8 mouse cellular contexts compared by ENCODE assay signal in genomic region chrX:152307942-152308341, GRCm38 (mm10). TPM values are rescaled to one million over a fixed set of nuclear protein-coding genes. Genes with fewer than 3 reads are reported as not detected.
DNase-seq lines count a peak whose midpoint lies in the region; ATAC-seq and TF ChIP-seq lines count a peak whose summit lies in the region.

No protein-coding gene starts in this region.

- no peak overlapping the region for H3K4me3 ChIP-seq in midbrain, embryonic 16.5 days (ENCODE audit: low read depth, low read length)
- H3K4me3 ChIP-seq in midbrain, embryonic 10.5 days: no peak overlapping the region
- no peak overlapping the region for H3K4me3 ChIP-seq in stomach, postnatal 0 days (ENCODE audit: low read depth, low read length)

- H3K4me1 ChIP-seq in midbrain, embryonic 16.5 days (ENCODE audit: control insufficient read depth, insufficient read depth, low read length): no peaks in the 10 kb centered on the region
- H3K4me1 ChIP-seq in midbrain, embryonic 10.5 days: no peaks in the 10 kb centered on the region
- H3K4me1 ChIP-seq in stomach, postnatal 0 days (replicated peaks; ENCODE audit: control insufficient read depth, insufficient read depth): no peaks in the 10 kb centered on the region

- no peaks in the 10 kb centered on the region for H3K9me3 ChIP-seq in midbrain, embryonic 16.5 days (replicated peaks; ENCODE audit: control insufficient read depth, low read length, poor library complexity, severe bottlenecking)
- H3K9me3 ChIP-seq in midbrain, embryonic 10.5 days (replicated peaks): no peaks in the 10 kb centered on the region
- H3K9me3 ChIP-seq in stomach, postnatal 0 days (ENCODE audit: control insufficient read depth, low read length): no peaks in the 10 kb centered on the region

- peak; percentile 76 for TF ChIP-seq CTCF in stomach, postnatal 0 days (IDR thresholded peaks at IDR 0.05; ENCODE audit: low read depth)

- 59% methylated on average over 2 of the region's 2 CpGs for WGBS in midbrain, embryonic 16.5 days
- WGBS in midbrain, embryonic 10.5 days: 84% methylated on average over 2 of the region's 2 CpGs
- WGBS in stomach, postnatal 0 days: 51% methylated on average over 2 of the region's 2 CpGs

- H3K36me3 ChIP-seq in midbrain, embryonic 16.5 days (ENCODE audit: control insufficient read depth, insufficient read depth, low read length): no peaks in the 10 kb centered on the region; the same call in 1 of the 2 replicates
- no peaks in the 10 kb centered on the region for H3K36me3 ChIP-seq in midbrain, embryonic 10.5 days
- no peaks in the 10 kb centered on the region for H3K36me3 ChIP-seq in stomach, postnatal 0 days (ENCODE audit: control insufficient read depth, insufficient read depth, low read length)

- H3K27ac ChIP-seq in midbrain, embryonic 16.5 days (ENCODE audit: low read length): no peak overlapping the region
- H3K27ac ChIP-seq in midbrain, embryonic 10.5 days (replicated peaks): no peak overlapping the region
- H3K27ac ChIP-seq in stomach, postnatal 0 days (replicated peaks): no peak overlapping the region

- ATAC-seq in midbrain, embryonic 16.5 days: peak; percentile 68; the same call in 1 of the 2 replicates
- ATAC-seq in hematopoietic stem cell, adult 5-6 weeks (replicated peaks in 1 of 2; ENCODE audit: insufficient read depth in 1 of 2, low FRiP score in 2 of 2, low TSS enrichment in 1 of 2, low read depth in 1 of 2, poor library complexity in 2 of 2, severe bottlenecking in 2 of 2): peak; percentile 42 to 58; a peak in 1 of 4 replicates
- 0 out of 2 replicates have a peak, but pooled peaks have one; percentile 49 for ATAC-seq in stomach, postnatal 0 days (ENCODE audit: low FRiP score, low TSS enrichment)

- no peak overlapping the region for H3K4me2 ChIP-seq in midbrain, embryonic 16.5 days (ENCODE audit: low read length)
- no peak overlapping the region for H3K4me2 ChIP-seq in stomach, postnatal 0 days (replicated peaks; ENCODE audit: low read depth)

- DNase-seq in frontal cortex, postnatal 36 days (ENCODE audit: low spot score in 2 of 2): peak; percentile 7 to 17
- no peak for DNase-seq in frontal cortex, postnatal 10 days (ENCODE audit: low spot score in 2 of 2)
- no peak for DNase-seq in midbrain, embryonic 10.5 days (ENCODE audit: low spot score)
- DNase-seq in adrenal gland, postnatal 36 days: peak; percentile 55 to 61
- DNase-seq in lung, postnatal 14 days: peak; percentile 2
- peak; percentile 38 for DNase-seq in stomach, postnatal 0 days (ENCODE audit: low spot score)

- peaks cover 6% of the 10 kb centered on the region; the same call in 1 of the 2 replicates for H3K27me3 ChIP-seq in midbrain, embryonic 16.5 days (ENCODE audit: control insufficient read depth, insufficient read depth, low read depth, low read length)
- peaks cover 64% of the 10 kb centered on the region for H3K27me3 ChIP-seq in midbrain, embryonic 10.5 days (ENCODE audit: low read depth, poor library complexity, severe bottlenecking)
- no peaks in the 10 kb centered on the region for H3K27me3 ChIP-seq in stomach, postnatal 0 days (ENCODE audit: control insufficient read depth, insufficient read depth, low read length)

- H3K9ac ChIP-seq in midbrain, embryonic 16.5 days (ENCODE audit: low read depth, low read length): no peak overlapping the region
- no peak overlapping the region for H3K9ac ChIP-seq in stomach, postnatal 0 days (ENCODE audit: low read length)

- TF ChIP-seq EP300 in stomach, postnatal 0 days (optimal IDR thresholded peaks at IDR 0.05): no peak

RNA-seq across cellular contexts. Expression of gene Kantr, which starts 19.4 kb away (rescaled TPM):
- 44.1 TPM in 2 replicates for polyA plus RNA-seq in midbrain, embryonic 16.5 days (2015; fragmentation: Nextera tagmentation; extraction: Ambion mirVana)
- 14.8 and 16.8 TPM in 2 replicates for polyA plus RNA-seq in midbrain, embryonic 10.5 days (2016; fragmentation: Nextera tagmentation; extraction: Ambion mirVana)
- 1 to 10 TPM; 8.7 to 9.8 TPM for total RNA-seq in adrenal gland, postnatal 36 days (2021)
- 6.3 and 8.3 TPM in 2 replicates for total RNA-seq in hematopoietic stem cell, adult 5-6 weeks (2017)
- polyA plus RNA-seq in stomach, postnatal 0 days (2015; fragmentation: Nextera tagmentation; extraction: Ambion mirVana): 4.7 and 5.4 TPM in 2 replicates

RNA-seq across cellular contexts. Expression of gene Tspyl2, which starts 34.3 kb away (rescaled TPM):
- 60.5 and 64.1 TPM in 2 replicates for polyA plus RNA-seq in midbrain, embryonic 16.5 days (2015; fragmentation: Nextera tagmentation; extraction: Ambion mirVana)
- 31.9 and 35.2 TPM in 2 replicates for polyA plus RNA-seq in midbrain, embryonic 10.5 days (2016; fragmentation: Nextera tagmentation; extraction: Ambion mirVana)
- total RNA-seq in adrenal gland, postnatal 36 days (2021): 10 to 100 TPM; 43.3 to 53.9 TPM
- 34.0 and 39.6 TPM in 2 replicates for total RNA-seq in hematopoietic stem cell, adult 5-6 weeks (2017)
- polyA plus RNA-seq in stomach, postnatal 0 days (2015; fragmentation: Nextera tagmentation; extraction: Ambion mirVana): 12.3 and 12.9 TPM in 2 replicates

Comparison
In these comparisons a context has a peak if more than half of its experiments do, and no peak if none do; other contexts are left out.
1. DNase-seq: peak in frontal cortex, postnatal 36 days (2 of 2), adrenal gland, postnatal 36 days (2 of 2), lung, postnatal 14 days (single experiment) and stomach, postnatal 0 days (single experiment); none in frontal cortex, postnatal 10 days (0 of 2) and midbrain, embryonic 10.5 days (single experiment).
2. Peak in every context shown above with its lines, with median percentiles within 50 percentile points of each other: ATAC-seq.